Mouse (Mus musculus) G1E (cell line): ENCODE data around the gene Ppp1r15a. TPM values are rescaled to one million over a fixed set of nuclear protein-coding genes. Genes with fewer than 3 reads are reported as not detected.

Experiments
- ATAC-seq: 2 replicates; pipeline ENCODE4 v1.8.0; 2016; ENCODE audit warnings: mild to moderate bottlenecking; ENCODE audit not compliant: insufficient number of reproducible peaks, poor library complexity, low FRiP score, severe bottlenecking; ENCODE audit errors: extremely low read depth
- DNase-seq: peaks from one replicate; pipeline ENCODE4 v3.0.0; 2012; ENCODE audit warnings: low spot score
- H3K27me3 ChIP-seq: 2 replicates; pipeline ENCODE4 v1.6.1; 2012; ENCODE audit warnings: mild to moderate bottlenecking, low read length, inconsistent platforms; ENCODE audit not compliant: insufficient read depth
- H3K36me3 ChIP-seq: replicated peaks from 2 replicates; pipeline ENCODE3; 2012; ENCODE audit warnings: mild to moderate bottlenecking, inconsistent platforms
- H3K4me1 ChIP-seq: 2 replicates; pipeline ENCODE4 v1.6.1; 2012; ENCODE audit warnings: low read depth, low read length, inconsistent platforms, mixed read lengths; ENCODE audit not compliant: insufficient read depth
- H3K4me3 ChIP-seq: 2 replicates; pipeline ENCODE4 v1.5.1; 2012; ENCODE audit warnings: low read depth, mild to moderate bottlenecking, inconsistent platforms, low read length, moderate library complexity, mixed read lengths
- H3K9me3 ChIP-seq: replicated peaks from 2 replicates; pipeline ENCODE4 v1.6.1; 2012; ENCODE audit warnings: inconsistent platforms
- CTCF ChIP-seq: IDR thresholded peaks from 2 replicates; pipeline ENCODE4 v1.5.1; 2012; ENCODE audit warnings: low read depth, low read length, inconsistent platforms, mixed read lengths
- GATA1 ChIP-seq: IDR thresholded peaks from 2 replicates; pipeline ENCODE4 v1.6.1; 2012; ENCODE audit warnings: borderline replicate concordance, low read length, inconsistent platforms, mixed read lengths
- GATA2 ChIP-seq: IDR thresholded peaks from 2 replicates; pipeline ENCODE4 v1.6.1; 2012; ENCODE audit warnings: low read depth, low read length, inconsistent platforms, borderline replicate concordance
- POLR2AphosphoS5 ChIP-seq: IDR thresholded peaks from 2 replicates; pipeline ENCODE4 v1.6.1; 2012; ENCODE audit warnings: low read depth, low read length, inconsistent platforms; ENCODE audit not compliant: insufficient replicate concordance
- TAL1 ChIP-seq: conservative IDR thresholded peaks from 2 replicates; pipeline ENCODE4 v1.6.1; 2012; ENCODE audit warnings: low read depth, low read length, inconsistent platforms, mixed read lengths
- polyA plus RNA-seq: library from polyadenylated mRNA; stranded (reverse); fragments of >175 nt; gene quantifications from 2 replicates; pipeline ENCODE4 v1.2.3, GENCODE M21; 2012
- total RNA-seq, 2 experiments: library from RNA; stranded (forward) in 1 of 2; stranded (reverse) in 1 of 2; fragments of 200-1000 nt in 1 of 2; fragments of >200 nt in 1 of 2; fragmentation: Nextera tagmentation in 1 of 2; gene quantifications; 2 replicates each; pipeline ENCODE4 v1.2.3; 2014 to 2017

Ppp1r15a gene
- total and polyA plus RNA-seq, 3 experiments, result 62.3 to 75.0 (median 67.9) TPM

DNA sequence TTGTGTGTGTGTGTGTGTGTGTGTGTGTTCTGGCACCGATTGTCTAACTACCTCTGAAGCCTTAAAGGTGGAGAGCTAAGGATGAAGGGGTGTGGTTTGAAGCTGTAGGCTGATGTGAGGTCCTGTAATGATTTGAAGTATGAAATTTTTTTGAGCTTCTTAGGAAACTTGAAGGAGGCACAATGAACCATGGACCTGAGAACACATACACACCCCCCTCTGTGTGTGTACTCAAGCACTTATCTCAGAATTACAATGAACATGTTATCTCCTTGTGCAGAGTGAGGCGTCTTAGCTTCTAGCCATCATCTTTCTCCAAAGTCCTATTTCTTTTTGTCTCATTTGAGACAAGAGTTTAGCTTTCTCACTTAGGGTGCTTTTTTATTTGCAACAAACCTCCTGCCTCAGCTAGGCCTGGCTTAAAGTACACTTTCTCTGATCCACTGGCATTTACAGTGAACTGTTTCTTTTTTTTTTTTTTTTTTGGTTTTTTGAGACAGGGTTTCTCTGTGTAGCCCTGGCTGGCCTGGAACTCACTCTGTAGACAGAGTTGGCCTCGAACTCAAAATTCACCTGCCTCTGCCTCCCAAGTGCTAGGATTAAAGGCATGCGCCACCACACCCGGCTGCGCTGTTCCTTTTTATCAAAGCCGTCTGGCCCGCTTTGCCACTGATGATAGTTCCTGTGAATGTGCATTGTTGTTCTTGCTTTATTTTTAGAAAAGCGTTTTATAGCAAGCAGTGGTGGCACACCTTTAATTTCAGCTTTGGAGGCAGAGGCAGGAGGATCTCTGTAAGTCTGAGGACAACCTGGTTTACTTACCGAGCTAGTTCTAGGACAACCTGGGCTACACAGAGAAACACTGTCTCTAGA is 42.8 kb upstream of the Ppp1r15a start:
- TF ChIP-seq TAL1 (peak; percentile 69), CTCF (no peak), POLR2AphosphoS5 (0 out of 2 replicates have a peak, but pooled peaks have one; percentile 53), GATA2 (no peak), GATA1 (no peak)
- H3K9me3 ChIP-seq, result no peaks in the 10 kb centered on the region
- peaks cover 78% of the 10 kb centered on the region for H3K4me1 ChIP-seq
- ATAC-seq (peak; percentile 29; the same call in 1 of the 2 replicates), DNase-seq (peak; percentile 31)
- peaks cover 26% of the 10 kb centered on the region for H3K36me3 ChIP-seq
- no peaks in the 10 kb centered on the region for H3K27me3 ChIP-seq
- H3K4me3 ChIP-seq, result peak overlapping the region; percentile 65; the same call in 1 of the 2 replicates

- no peaks in the 10 kb centered on the region for H3K9me3 ChIP-seq
- peak overlapping the region; percentile 65 for H3K4me3 ChIP-seq
- DNase-seq (peak; percentile 92), ATAC-seq (peak; percentile 87)
- H3K4me1 ChIP-seq, result peaks cover 72% of the 10 kb centered on the region
- no peaks in the 10 kb centered on the region for H3K27me3 ChIP-seq
- no peak for TF ChIP-seq GATA2
- no peak for TF ChIP-seq TAL1
- no peak for TF ChIP-seq POLR2AphosphoS5
- no peak for TF ChIP-seq CTCF
- no peak for TF ChIP-seq GATA1
- peaks cover 17% of the 10 kb centered on the region for H3K36me3 ChIP-seq
Measured at GRCm38 (mm10) chr7:45567780-45568516, 41.9 kb upstream of the Ppp1r15a start.

DNA sequence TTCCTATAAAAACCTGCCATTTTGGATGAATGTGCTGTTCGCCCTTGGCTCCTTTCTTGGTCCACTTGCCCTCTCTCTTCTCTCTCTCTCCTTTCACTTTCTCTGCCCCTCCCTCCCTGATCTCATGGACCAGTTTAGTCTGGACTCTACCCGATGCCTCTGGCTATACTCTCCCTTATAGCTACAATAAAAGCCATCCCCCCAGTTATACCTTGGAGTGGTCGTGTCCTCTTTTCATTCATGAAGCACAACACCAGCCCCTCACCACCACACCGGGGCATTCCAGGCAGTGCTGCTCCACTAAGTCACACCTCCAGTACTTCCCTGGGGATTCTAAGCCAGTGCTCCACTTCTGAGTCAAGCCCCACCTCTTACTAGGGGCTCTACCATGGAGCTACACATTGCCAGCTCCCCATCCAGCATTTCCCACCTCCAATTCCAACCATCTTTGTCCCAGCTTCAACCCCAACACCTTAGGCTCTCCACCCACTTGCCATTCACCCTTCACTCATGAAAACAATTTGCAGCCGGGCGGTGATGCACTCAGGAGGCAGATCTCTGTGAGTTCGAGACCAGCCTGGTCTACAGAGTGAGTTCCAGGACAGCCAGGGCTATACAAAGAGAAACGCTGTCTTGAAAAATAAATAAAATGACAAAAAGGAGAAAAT is 41.2 kb upstream of the Ppp1r15a start:
- Histone ChIP-seq H3K27me3 (no peaks in the 10 kb centered on the region), H3K9me3 (no peaks in the 10 kb centered on the region), H3K36me3 (peaks cover 11% of the 10 kb centered on the region), H3K4me3 (no peak overlapping the region; the same call in 1 of the 2 replicates), H3K4me1 (peaks cover 72% of the 10 kb centered on the region)
- TF ChIP-seq GATA1, result no peak
- no peak for TF ChIP-seq POLR2AphosphoS5
- no peak for TF ChIP-seq GATA2
- ATAC-seq, result no peak
- no peak for DNase-seq

DNA sequence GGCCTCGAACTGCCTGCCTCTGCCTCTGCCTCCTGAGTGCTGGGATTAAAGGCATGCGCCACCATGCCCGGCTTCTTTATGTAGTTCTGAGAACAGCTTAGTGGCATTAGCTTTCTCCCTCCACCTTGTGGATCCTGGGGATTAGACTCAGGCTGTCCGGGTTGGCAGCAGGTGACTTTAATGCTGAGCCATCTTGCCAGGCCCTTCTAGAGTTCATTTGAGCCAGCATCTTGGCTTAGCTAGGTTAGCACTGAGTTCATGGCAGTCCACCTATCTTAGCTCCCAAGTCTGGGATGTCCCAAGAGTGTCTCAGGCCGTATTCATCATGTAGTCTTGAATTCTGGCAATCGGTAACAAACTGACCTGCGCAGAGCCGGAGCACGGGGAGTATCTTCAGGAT is 39.4 kb upstream of the Ppp1r15a start:
- Histone ChIP-seq H3K4me3 (no peak overlapping the region), H3K4me1 (peaks cover 74% of the 10 kb centered on the region), H3K36me3 (peaks cover 9% of the 10 kb centered on the region), H3K9me3 (no peaks in the 10 kb centered on the region), H3K27me3 (no peaks in the 10 kb centered on the region)
- DNase-seq (no peak), ATAC-seq (no peak)
- TF ChIP-seq GATA2 (no peak), TAL1 (no peak), CTCF (no peak), POLR2AphosphoS5 (no peak), GATA1 (no peak)

DNA sequence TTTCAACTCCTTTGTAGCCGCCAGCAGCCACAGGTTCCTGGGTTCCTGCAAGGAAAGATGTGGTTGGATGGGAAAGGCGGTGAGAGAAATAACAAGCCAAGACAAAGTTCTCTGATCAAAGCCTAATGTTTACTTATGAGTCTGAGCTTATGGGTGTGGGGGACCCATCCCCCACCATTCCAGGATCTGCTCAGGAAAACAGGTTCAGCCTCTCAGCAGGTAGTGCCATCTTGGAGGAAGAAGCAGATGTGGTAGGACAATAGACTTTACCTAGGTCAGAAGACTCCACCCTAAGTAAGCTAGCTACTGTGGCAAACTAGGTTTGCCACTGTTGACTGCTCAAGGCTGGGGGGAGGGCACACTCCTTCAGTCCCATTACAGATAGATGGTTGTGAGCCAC is 38.7 kb upstream of the Ppp1r15a start:
- ATAC-seq (no peak), DNase-seq (no peak)
- no peaks in the 10 kb centered on the region for H3K27me3 ChIP-seq
- no peak overlapping the region for H3K4me3 ChIP-seq
- H3K4me1 ChIP-seq, result peaks cover 75% of the 10 kb centered on the region
- peaks cover 9% of the 10 kb centered on the region for H3K36me3 ChIP-seq
- H3K9me3 ChIP-seq, result no peaks in the 10 kb centered on the region
- TF ChIP-seq CTCF (no peak), GATA1 (no peak), GATA2 (no peak), TAL1 (no peak), POLR2AphosphoS5 (no peak)
